Mouse (Mus musculus) CH12.LX (cell line): ENCODE data around the gene Hamp. TPM values are rescaled to one million over a fixed set of nuclear protein-coding genes. Genes with fewer than 3 reads are reported as not detected.

Experiments
- DNase-seq: peaks from one replicate; pipeline ENCODE4 v3.0.0-alpha.2; 2013; ENCODE audit errors: extremely low read depth
- H3K27ac ChIP-seq: 2 replicates; pipeline ENCODE4 v1.5.1; 2012; ENCODE audit warnings: low read depth, mild to moderate bottlenecking, control low read depth, moderate library complexity; ENCODE audit not compliant: insufficient read depth
- H3K27me3 ChIP-seq: replicated peaks from 2 replicates; pipeline ENCODE3; 2012; ENCODE audit warnings: inconsistent platforms
- H3K36me3 ChIP-seq, 2 experiments: replicated peaks in 1 of 2; 2 replicates each; pipeline versions ENCODE3 to v1.6.1; 2012; ENCODE audit warnings: inconsistent platforms in 1 of 2, low read length in 1 of 2, mild to moderate bottlenecking in 1 of 2, mixed read lengths in 1 of 2, moderate library complexity in 1 of 2; ENCODE audit not compliant: control insufficient read depth in 1 of 2, insufficient read depth in 1 of 2
- H3K4me1 ChIP-seq, 2 experiments: 2 replicates each; pipeline ENCODE4 v1.6.1; 2012; ENCODE audit warnings: inconsistent platforms in 1 of 2, moderate library complexity in 1 of 2; ENCODE audit not compliant: insufficient read depth in 2 of 2, control insufficient read depth in 1 of 2
- H3K4me2 ChIP-seq: 2 replicates; pipeline ENCODE4 v1.6.1; 2012; ENCODE audit warnings: low read depth, mild to moderate bottlenecking, control low read depth; ENCODE audit not compliant: poor library complexity, insufficient read depth, severe bottlenecking
- H3K4me3 ChIP-seq, 3 experiments: fragments of 150-350 bp in 1 of 3; sonication (generic) in 1 of 3; replicated peaks in 1 of 3; 2 replicates each; pipeline versions ENCODE3 to v1.5.1; 2011 to 2012; ENCODE audit warnings: low read depth in 2 of 3, low read length in 2 of 3, mild to moderate bottlenecking in 2 of 3, moderate library complexity in 2 of 3, control low read depth in 1 of 3, improper control_type of control experiment in 1 of 3, inconsistent platforms in 1 of 3, mixed read lengths in 1 of 3; ENCODE audit not compliant: poor library complexity in 1 of 3
- H3K79me2 ChIP-seq: replicated peaks from 2 replicates; pipeline ENCODE4 v1.6.1; 2012; ENCODE audit warnings: mild to moderate bottlenecking, moderate library complexity; ENCODE audit not compliant: control insufficient read depth, poor library complexity, insufficient read depth, severe bottlenecking; ENCODE audit errors: extremely low read depth
- H3K9ac ChIP-seq: 2 replicates; pipeline ENCODE4 v1.6.1; 2012; ENCODE audit warnings: low read depth, mild to moderate bottlenecking, control low read depth, moderate library complexity; ENCODE audit not compliant: insufficient read depth
- H3K9me3 ChIP-seq: replicated peaks from 2 replicates; pipeline ENCODE3; 2012; ENCODE audit warnings: low read length, inconsistent platforms, mixed read lengths
- BHLHE40 ChIP-seq: IDR thresholded peaks from 2 replicates; pipeline ENCODE4 v1.6.1; 2011; ENCODE audit warnings: mild to moderate bottlenecking, low read depth, low read length, improper control_type of control experiment
- CHD1 ChIP-seq: IDR thresholded peaks from 2 replicates; pipeline ENCODE4 v1.6.1; 2012; ENCODE audit warnings: low read depth, low read length, improper control_type of control experiment, inconsistent platforms
- CTCF ChIP-seq, 2 experiments: IDR thresholded peaks in 1 of 2; conservative IDR thresholded peaks in 1 of 2; 2 replicates each; pipeline ENCODE4 v1.5.1; 2011 to 2012; ENCODE audit warnings: low read depth in 2 of 2, low read length in 2 of 2, improper control_type of control experiment in 1 of 2, inconsistent platforms in 1 of 2, mild to moderate bottlenecking in 1 of 2, moderate library complexity in 1 of 2
- ETS1 ChIP-seq: conservative IDR thresholded peaks from 2 replicates; pipeline ENCODE4 v1.6.1; 2012; ENCODE audit warnings: low read depth, mild to moderate bottlenecking, inconsistent platforms, low read length, improper control_type of control experiment, moderate library complexity
- GABPA ChIP-seq: IDR thresholded peaks from 2 replicates; pipeline ENCODE4 v1.6.1; 2012; ENCODE audit warnings: low read depth, low read length, improper control_type of control experiment, inconsistent platforms; ENCODE audit not compliant: insufficient replicate concordance
- HCFC1 ChIP-seq: IDR thresholded peaks from 2 replicates; pipeline ENCODE4 v1.6.1; 2012; ENCODE audit warnings: low read depth, mild to moderate bottlenecking, inconsistent platforms, low read length, improper control_type of control experiment
- IRF4 ChIP-seq: IDR thresholded peaks from 2 replicates; pipeline ENCODE4 v1.6.1; 2014; ENCODE audit warnings: low read depth, mild to moderate bottlenecking, inconsistent platforms, low read length, improper control_type of control experiment
- JUN ChIP-seq: IDR thresholded peaks from 2 replicates; pipeline ENCODE4 v1.6.1; 2011; ENCODE audit warnings: low read depth, mild to moderate bottlenecking, low read length, improper control_type of control experiment, moderate library complexity; ENCODE audit not compliant: insufficient read depth
- JUND ChIP-seq: conservative IDR thresholded peaks from 2 replicates; pipeline ENCODE4 v1.6.1; 2011; ENCODE audit warnings: low read depth, low read length, improper control_type of control experiment
- MAX ChIP-seq: IDR thresholded peaks from 2 replicates; pipeline ENCODE4 v1.6.1; 2011; ENCODE audit warnings: low read length, improper control_type of control experiment
- MXI1 ChIP-seq: IDR thresholded peaks from 2 replicates; pipeline ENCODE4 v1.6.1; 2011; ENCODE audit warnings: mild to moderate bottlenecking, low read depth, low read length, improper control_type of control experiment
- PAX5 ChIP-seq: IDR thresholded peaks from 2 replicates; pipeline ENCODE4 v1.6.1; 2012; ENCODE audit warnings: low read length, inconsistent platforms, mixed read lengths
- POLR2AphosphoS2 ChIP-seq: IDR thresholded peaks from 2 replicates; pipeline ENCODE4 v1.6.1; 2011; ENCODE audit warnings: low read depth, low read length, improper control_type of control experiment
- UBTF ChIP-seq: IDR thresholded peaks from 2 replicates; pipeline ENCODE4 v1.6.1; 2012; ENCODE audit warnings: low read depth, mild to moderate bottlenecking, inconsistent platforms, low read length, improper control_type of control experiment, moderate library complexity
- USF1 ChIP-seq: IDR thresholded peaks from 2 replicates; pipeline ENCODE4 v1.6.1; 2014; ENCODE audit warnings: low read depth, mild to moderate bottlenecking, inconsistent platforms, low read length, improper control_type of control experiment
- ZC3H11A ChIP-seq: IDR thresholded peaks from 2 replicates; pipeline ENCODE4 v1.6.1; 2012; ENCODE audit warnings: low read depth, mild to moderate bottlenecking, inconsistent platforms, low read length, improper control_type of control experiment
- ZKSCAN1 ChIP-seq: IDR thresholded peaks from 2 replicates; pipeline ENCODE4 v1.6.1; 2012; ENCODE audit warnings: low read depth, inconsistent platforms, low read length, improper control_type of control experiment, borderline replicate concordance
- ZMIZ1 ChIP-seq: IDR thresholded peaks from 2 replicates; pipeline ENCODE4 v1.6.1; 2012; ENCODE audit warnings: low read depth, mild to moderate bottlenecking, inconsistent platforms, low read length, improper control_type of control experiment
- ZNF384 ChIP-seq: IDR thresholded peaks from 2 replicates; pipeline ENCODE4 v1.6.1; 2012; ENCODE audit warnings: low read depth, low read length, improper control_type of control experiment, inconsistent platforms
- dilution Hi-C: fragments of 300-500 bp; cut with MboI; formaldehyde crosslinking; loops from 2 replicates; pipeline ENCODE4 v1.14.3; 2020; ENCODE audit warnings: low sequenced_read_pairs; ENCODE audit not compliant: extremely low pct_unique_long_range_greater_than_20kb, extremely low pct_ligation_motif_present
- in situ Hi-C: fragments of 300-500 bp; cut with MboI; formaldehyde crosslinking; loops from 3 replicates; pipeline ENCODE4 v1.14.3; 2019; ENCODE audit warnings: low sequenced_read_pairs, low pct_ligation_motif_present, low pct_unique_long_range_greater_than_20kb, mixed read lengths
- polyA plus RNA-seq: library from polyadenylated mRNA; unstranded; fragments of >175 nt; gene quantifications from 2 replicates; pipeline ENCODE4 v1.2.1, GENCODE M21; 2012; ENCODE audit warnings: low read depth; ENCODE audit not compliant: insufficient read length
- total RNA-seq, 2 experiments: library from RNA; depleted of rRNA; stranded (reverse); fragments of 300-350 nt in 1 of 2; fragments of >200 nt in 1 of 2; gene quantifications; 2 replicates each; pipeline ENCODE4 v1.2.3; 2012 to 2014

Gene Hamp
- total RNA-seq (2012; rRNA removed) (not detected in 2 replicates), total RNA-seq (2014; rRNA removed) (not detected in 2 replicates), polyA plus RNA-seq (not detected in 2 replicates)

DNA sequence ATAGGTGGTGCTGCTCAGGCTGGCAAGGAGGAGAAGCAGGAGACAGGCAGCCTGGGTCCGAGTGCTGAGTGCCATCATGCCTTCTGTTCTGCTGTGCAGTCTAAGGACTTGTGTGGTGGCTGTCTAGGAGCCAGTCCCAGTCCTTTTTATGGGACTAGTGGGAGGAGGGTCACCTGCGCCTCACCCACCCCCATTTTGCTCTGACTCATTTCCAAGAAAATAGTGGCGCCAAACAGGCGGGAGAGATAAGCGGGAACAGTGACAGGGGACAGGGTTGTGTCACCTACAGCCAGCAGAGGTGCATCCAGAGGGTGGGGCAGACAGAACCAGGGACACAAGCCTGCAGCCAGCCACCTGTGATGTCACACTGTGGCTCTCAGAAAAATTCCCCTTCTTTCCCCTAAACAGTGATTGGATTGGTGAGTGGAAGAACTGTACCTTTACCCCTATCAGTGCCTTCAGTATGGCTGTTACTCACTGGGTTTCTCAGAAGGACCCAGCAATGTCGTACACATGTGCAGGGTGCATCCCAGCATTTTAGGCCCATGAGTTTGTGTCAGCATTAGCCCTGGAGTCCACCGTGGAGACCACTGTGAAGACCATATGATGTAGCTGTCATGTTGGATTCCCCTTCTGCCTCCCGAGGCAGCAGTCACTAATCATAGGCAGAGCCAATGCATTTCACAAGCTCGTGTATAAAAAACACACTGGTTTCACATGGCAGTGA, at the start of gene Hamp:
Gene Hamp (minus strand): TSS at position 124 of the 727 bp plus-strand sequence.
- TF ChIP-seq ETS1: no peak
- TF ChIP-seq CHD1: no peak
- no peak for TF ChIP-seq JUND
- TF ChIP-seq PAX5: no peak
- TF ChIP-seq UBTF: no peak
- no peak for TF ChIP-seq GABPA
- no peak for TF ChIP-seq ZKSCAN1
- TF ChIP-seq HCFC1: no peak
- H3K9me3 ChIP-seq: no peaks in the 10 kb centered on the region
- peaks cover 0 to 6% of the 10 kb centered on the region in 2 experiments; a peak in 1 of 4 replicates for H3K4me1 ChIP-seq
- no peak within 1 kb of the TSS for H3K4me3 ChIP-seq
- no peaks in the 10 kb centered on the region for H3K27me3 ChIP-seq
- no peak within 1 kb of the TSS for H3K27ac ChIP-seq
- in situ Hi-C loops: no loop called here
- no peaks in the 10 kb centered on the region for H3K79me2 ChIP-seq
- dilution Hi-C loops: no loop called here
- DNase-seq: no peak
- H3K36me3 ChIP-seq: peaks cover 21 to 24% of the 10 kb centered on the region in 2 experiments
- H3K4me2 ChIP-seq: no peak within 1 kb of the TSS
- no peak within 1 kb of the TSS for H3K9ac ChIP-seq

DNA sequence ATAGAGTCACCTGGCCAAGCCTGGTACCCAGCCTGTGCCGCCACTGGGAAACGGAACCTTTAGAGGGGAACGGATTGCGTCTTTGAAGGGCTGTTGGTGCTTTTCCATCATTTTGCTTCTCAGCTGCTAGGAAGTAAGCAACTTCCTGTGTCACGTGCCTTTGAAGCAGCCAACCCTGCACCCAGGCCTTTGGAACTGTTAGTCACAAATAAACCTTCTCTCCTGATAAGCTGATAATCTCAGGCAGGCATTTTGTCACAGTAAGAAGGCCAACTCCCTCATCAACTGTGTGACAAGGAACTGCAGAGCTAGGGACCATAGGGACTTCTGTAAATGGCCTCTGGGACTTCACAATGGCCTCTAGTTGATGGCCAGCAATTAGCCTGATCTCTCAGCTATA, 48.3 kb upstream of the Hamp start:
- Histone ChIP-seq H3K27me3 (peaks cover 4% of the 10 kb centered on the region), H3K4me2 (no peak overlapping the region), H3K27ac (no peak overlapping the region), H3K9me3 (peaks cover 6% of the 10 kb centered on the region), H3K4me3 (no peak overlapping the region), H3K9ac (no peak overlapping the region), H3K4me1 (no peaks in the 10 kb centered on the region), H3K36me3 (no peaks in the 10 kb centered on the region), H3K79me2 (no peaks in the 10 kb centered on the region)
- in situ Hi-C loops: no loop called here
- DNase-seq: no peak
- dilution Hi-C loops: no loop called here
- TF ChIP-seq ETS1: no peak
- TF ChIP-seq USF1: no peak
- no peak for TF ChIP-seq ZMIZ1
- TF ChIP-seq JUN: no peak
- no peak for TF ChIP-seq ZC3H11A
- TF ChIP-seq ZNF384: no peak
- no peak for TF ChIP-seq BHLHE40
- TF ChIP-seq MAX: no peak
- TF ChIP-seq MXI1: no peak
- no peak for TF ChIP-seq ZKSCAN1
- no peak for TF ChIP-seq CTCF (conservative IDR thresholded peaks at IDR 0.05 in 1 of 2, IDR thresholded peaks at IDR 0.05 in 1 of 2; ENCODE audit: low read depth in 2 of 2, low read length in 2 of 2)
- TF ChIP-seq CHD1: no peak
- TF ChIP-seq POLR2AphosphoS2: no peak
- TF ChIP-seq IRF4: no peak
